Mouse (Mus musculus) embryo, embryonic 11 days (tissue): ENCODE data around the gene 2310022B05Rik.

ENCODE experiments used
- DNase-seq: peaks from one replicate; pipeline ENCODE4 v3.0.0-alpha.2; 2015

Gene 2310022B05Rik

DNA sequence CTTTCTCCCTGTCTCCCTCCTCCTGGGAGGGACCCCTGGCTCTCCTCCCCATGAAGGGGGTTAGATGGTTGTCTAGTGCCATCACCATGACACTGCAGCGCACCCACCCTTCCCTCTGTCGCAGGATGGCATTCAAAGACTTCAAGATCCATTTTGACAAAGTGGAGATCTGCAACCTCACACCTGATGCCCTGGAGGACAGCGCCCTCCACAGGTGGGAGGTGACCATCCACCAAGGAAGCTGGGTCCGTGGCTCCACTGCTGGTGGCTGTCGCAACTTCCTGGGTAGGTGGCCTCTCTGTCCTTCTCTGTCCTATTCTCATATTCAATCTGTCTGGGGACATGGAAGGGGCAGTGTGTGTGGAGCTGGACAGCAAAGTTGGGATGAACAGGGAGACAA is 59.1 kb downstream of the 2310022B05Rik start:
- DNase-seq = no peak

DNA sequence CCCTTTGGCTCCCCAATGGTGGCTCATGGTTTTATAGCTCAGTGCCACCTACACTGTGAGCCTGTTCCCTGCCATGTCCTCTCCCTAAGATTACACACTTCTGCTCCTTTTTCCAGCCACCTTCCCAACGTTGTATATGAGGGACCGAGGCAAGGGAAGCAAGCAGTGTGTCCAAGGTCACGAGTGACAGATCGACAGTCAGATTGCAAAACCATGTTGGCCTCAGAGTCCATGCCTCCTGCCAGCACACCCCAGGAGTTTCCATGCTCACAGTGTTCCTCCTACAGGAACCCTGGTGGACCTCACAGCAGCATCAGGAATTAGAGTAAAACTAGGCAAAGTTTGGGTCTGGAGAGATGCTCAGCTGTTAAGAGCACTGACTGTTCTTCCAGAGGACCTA is 73.8 kb downstream of the 2310022B05Rik start:
- no peak for DNase-seq

DNA sequence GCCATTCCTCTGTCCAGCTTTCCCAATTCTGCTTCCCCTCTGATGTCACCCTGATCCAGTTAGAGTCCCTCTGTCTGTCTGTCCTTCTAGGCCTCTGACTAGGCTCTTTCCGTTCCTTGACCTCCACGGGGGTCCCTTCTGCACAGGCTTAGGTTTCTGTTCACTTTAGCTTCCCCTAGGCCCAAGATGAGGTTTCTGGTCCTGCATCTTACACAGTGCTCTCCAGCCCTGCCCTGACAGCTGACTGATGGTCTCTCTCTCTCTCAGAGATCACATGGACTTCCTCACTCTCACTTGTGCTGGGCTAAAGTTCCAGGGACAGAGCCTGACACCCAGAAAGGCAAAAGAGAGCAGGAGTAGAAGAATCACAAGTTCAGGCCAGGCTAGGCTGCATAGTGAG is 76.6 kb downstream of the 2310022B05Rik start:
- no peak for DNase-seq
